In the genomic region with DNA sequence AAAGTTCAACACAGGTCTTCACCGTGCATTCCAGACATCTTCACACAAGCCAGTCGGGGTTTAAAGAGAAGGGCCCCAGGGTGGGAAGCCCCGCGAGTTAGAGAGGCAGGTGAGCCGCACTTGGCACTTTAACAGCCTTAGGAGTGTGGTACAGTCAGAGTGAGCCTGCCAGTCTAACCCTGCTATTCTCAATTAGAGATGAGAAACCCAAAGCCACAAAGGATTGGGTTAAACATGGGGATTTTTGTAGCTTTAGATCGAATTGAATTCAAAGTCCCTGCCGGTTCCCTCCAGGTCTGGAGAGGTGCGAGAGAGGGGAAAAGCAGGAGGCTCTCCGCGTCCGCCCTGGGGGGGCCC, we compare ENCODE assay signal across 8 mouse cellular contexts. TPM values are rescaled to one million over a fixed set of nuclear protein-coding genes. Genes with fewer than 3 reads are reported as not detected.
DNase-seq lines count a peak whose midpoint lies in the region; ATAC-seq and TF ChIP-seq lines count a peak whose summit lies in the region.
"Had no signal": no experiment of that assay in that cellular context is flagged by ENCODE, and none has a peak within 500 bp of the region (broad histone marks: within the 10 kb centered on the region; RNA-seq: fewer than 3 reads in every experiment).

A gene (minus strand): TSS at position 101 of the 357 bp plus-strand sequence.

- no peaks in the 10 kb centered on the region for H3K36me3 ChIP-seq in liver, adult 2 months (ENCODE audit: control insufficient read depth, insufficient read depth, low read length)
- peaks cover 23% of the 10 kb centered on the region for H3K36me3 ChIP-seq in forebrain, embryonic 13.5 days (ENCODE audit: poor library complexity, severe bottlenecking)
- H3K36me3 ChIP-seq in limb, embryonic 13.5 days = peaks cover 8% of the 10 kb centered on the region
- no peaks in the 10 kb centered on the region for H3K36me3 ChIP-seq in small intestine, adult 2 months (ENCODE audit: control insufficient read depth, insufficient read depth, low read length)

- H3K4me3 ChIP-seq in liver, adult 2 months (ENCODE audit: insufficient read depth, low read depth, low read length) = no peak within 1 kb of the TSS; the same call in 1 of the 2 replicates
- H3K4me3 ChIP-seq in forebrain, embryonic 13.5 days = peak within 1 kb of the TSS; percentile 79
- H3K4me3 ChIP-seq in limb, embryonic 13.5 days = peak within 1 kb of the TSS; percentile 57
- peak within 1 kb of the TSS; percentile 31 for H3K4me3 ChIP-seq in small intestine, adult 2 months (ENCODE audit: low read depth, low read length)

- 24% methylated on average over 11 of the region's 11 CpGs for WGBS in liver, adult 2 months
- 6% methylated on average over 11 of the region's 11 CpGs for WGBS in forebrain, embryonic 13.5 days
- 5% methylated on average over 11 of the region's 11 CpGs for WGBS in limb, embryonic 13.5 days
- WGBS in small intestine, adult 2 months = 11% methylated on average over 11 of the region's 11 CpGs

- ATAC-seq in forebrain, embryonic 13.5 days = peak; percentile 13
- no peak for ATAC-seq in limb, embryonic 13.5 days (ENCODE audit: low FRiP score, low read depth)

- no peaks in the 10 kb centered on the region for H3K79me2 ChIP-seq in liver, adult 2 months (ENCODE audit: control insufficient read depth, insufficient read depth, low read length)

- peak within 1 kb of the TSS; percentile 98 for H3K4me2 ChIP-seq in forebrain, embryonic 13.5 days
- H3K4me2 ChIP-seq in limb, embryonic 13.5 days (replicated peaks) = peak within 1 kb of the TSS; percentile 97

- DNase-seq in liver, adult 2 months (ENCODE audit: extremely low read depth, low read depth, low spot score) = no peak
- DNase-seq in liver = no peak
- no peak for DNase-seq in right cerebral cortex, adult 18-20 months
- no peak for DNase-seq in adrenal gland, postnatal 25 days

- TF ChIP-seq CTCF in liver, adult 2 months (IDR thresholded peaks at IDR 0.05; ENCODE audit: low read depth, low read length) = no peak
- no peak for TF ChIP-seq CTCF in small intestine, adult 2 months (IDR thresholded peaks at IDR 0.05; ENCODE audit: extremely low read depth, insufficient read length, insufficient replicate concordance, low read depth, low read length)

- no peaks in the 10 kb centered on the region for H3K9me3 ChIP-seq in forebrain, embryonic 13.5 days (replicated peaks)
- H3K9me3 ChIP-seq in limb, embryonic 13.5 days = no peaks in the 10 kb centered on the region

- H3K4me1 ChIP-seq in liver, adult 2 months (ENCODE audit: control insufficient read depth, insufficient read depth, low read length) = peaks cover 4% of the 10 kb centered on the region; the same call in 1 of the 2 replicates
- peaks cover 29% of the 10 kb centered on the region for H3K4me1 ChIP-seq in forebrain, embryonic 13.5 days
- peaks cover 20% of the 10 kb centered on the region for H3K4me1 ChIP-seq in limb, embryonic 13.5 days
- peaks cover 6% of the 10 kb centered on the region for H3K4me1 ChIP-seq in small intestine, adult 2 months (ENCODE audit: control insufficient read depth, insufficient read depth, insufficient read length, low read length)

- peak within 1 kb of the TSS; percentile 24; the same call in 1 of the 2 replicates for H3K9ac ChIP-seq in liver, adult 2 months (ENCODE audit: low read depth, low read length)
- peak within 1 kb of the TSS; percentile 84 for H3K9ac ChIP-seq in forebrain, embryonic 13.5 days
- peak within 1 kb of the TSS; percentile 63 for H3K9ac ChIP-seq in limb, embryonic 13.5 days

- H3K27me3 ChIP-seq in liver, adult 2 months (ENCODE audit: control insufficient read depth, insufficient read depth, low read length) = peaks cover 7% of the 10 kb centered on the region
- no peaks in the 10 kb centered on the region for H3K27me3 ChIP-seq in forebrain, embryonic 13.5 days
- peaks cover 50% of the 10 kb centered on the region for H3K27me3 ChIP-seq in limb, embryonic 13.5 days
- peaks cover 14% of the 10 kb centered on the region for H3K27me3 ChIP-seq in small intestine, adult 2 months (ENCODE audit: control insufficient read depth, insufficient read depth, low read length)

- H3K27ac ChIP-seq in liver, adult 2 months (replicated peaks; ENCODE audit: insufficient read depth, low read depth, low read length) = no peak within 1 kb of the TSS
- H3K27ac ChIP-seq in forebrain, embryonic 13.5 days = peak within 1 kb of the TSS; percentile 84
- H3K27ac ChIP-seq in limb, embryonic 13.5 days = no peak within 1 kb of the TSS
- H3K27ac ChIP-seq in small intestine, adult 2 months (ENCODE audit: insufficient read depth, low read depth, low read length) = no peak within 1 kb of the TSS

- no peak for TF ChIP-seq POLR2A in liver, adult 2 months (IDR thresholded peaks at IDR 0.05; ENCODE audit: extremely low read depth, insufficient read depth, low read length)
- no peak for TF ChIP-seq POLR2A in small intestine, adult 2 months (IDR thresholded peaks at IDR 0.05; ENCODE audit: low read depth, low read length)

RNA-seq across cellular contexts. Expression of the gene that starts here (rescaled TPM):
- not detected in 2 replicates for total RNA-seq in liver, adult 2 months (2014; rRNA removed)
- not detected in 2 replicates for polyA plus RNA-seq in liver, adult 2 months (2012; rRNA removed)
- 1.6 and 2.5 TPM in 2 replicates for polyA plus RNA-seq in forebrain, embryonic 13.5 days (2015; fragmentation: Nextera tagmentation; extraction: Ambion mirVana)
- 0.51 TPM in 1 of 2 replicates, not detected in the other for polyA plus RNA-seq in limb, embryonic 13.5 days (2015; fragmentation: Nextera tagmentation; extraction: Ambion mirVana)
- not detected in 2 replicates for polyA plus RNA-seq in small intestine, adult 2 months (2012; rRNA removed)
- total RNA-seq in adrenal gland, postnatal 25 days (2021) = not detected in 2 replicates
- total RNA-seq: common myeloid progenitor, adult 5-6 weeks had no signal

Comparison
In these comparisons a context has a peak if more than half of its experiments do, and no peak if none do; other contexts are left out.
1. H3K9ac ChIP-seq: peak in every context shown above with its lines; median percentile 84 in forebrain, embryonic 13.5 days; 63 in limb, embryonic 13.5 days; 24 in liver, adult 2 months.